Mouse (Mus musculus) cerebellum, adult 2 months (tissue): Measurements from ENCODE around the gene Nsf. TPM values are rescaled to one million over a fixed set of nuclear protein-coding genes. Genes with fewer than 3 reads are reported as not detected.
A peak's percentile ranks its signal among the peaks of the same experiment; 100 is the strongest.

Source experiments
- DNase-seq, 2 experiments: peaks; one replicate each; pipeline ENCODE4 v3.0.0; 2021
- H3K27ac ChIP-seq: fragments of 200-500 bp; 2 replicates; pipeline ENCODE4 v1.5.1; 2012; ENCODE audit warnings: low read length, control low read depth, inconsistent platforms; ENCODE audit not compliant: insufficient read depth
- H3K27me3 ChIP-seq: fragments of 200-500 bp; 2 replicates; pipeline ENCODE4 v1.6.1; 2012; ENCODE audit warnings: inconsistent platforms, mild to moderate bottlenecking, low read length, moderate library complexity; ENCODE audit not compliant: control insufficient read depth, insufficient read depth
- H3K4me1 ChIP-seq: fragments of 200-500 bp; 2 replicates; pipeline ENCODE4 v1.6.1; 2011; ENCODE audit warnings: low read length; ENCODE audit not compliant: control insufficient read depth, insufficient read depth
- H3K4me3 ChIP-seq: fragments of 200-500 bp; replicated peaks from 2 replicates; pipeline ENCODE3; 2011; ENCODE audit warnings: mild to moderate bottlenecking, low read depth, low read length, control low read depth; ENCODE audit not compliant: insufficient read depth
- CTCF ChIP-seq: fragments of 200-500 bp; IDR thresholded peaks from 2 replicates; pipeline ENCODE4 v1.5.1; 2011; ENCODE audit warnings: low read depth, mild to moderate bottlenecking, control low read depth, low read length, moderate library complexity, borderline replicate concordance; ENCODE audit not compliant: insufficient read depth
- POLR2A ChIP-seq: fragments of 200-500 bp; IDR thresholded peaks from 2 replicates; pipeline ENCODE4 v1.6.1; 2011; ENCODE audit warnings: low read length, control low read depth, borderline replicate concordance; ENCODE audit not compliant: insufficient read depth
- WGBS: fragments of 180-500 bp; shearing (Covaris S2); methylation state at CpG from one replicate; pipeline ENCODE4 v1.1.7; 2018; 5-methylcytosine and 5-hydroxymethylcytosine counted together
- polyA plus RNA-seq: library from polyadenylated mRNA; depleted of rRNA; stranded (reverse); fragments of >200 nt; gene quantifications from 2 replicates; pipeline ENCODE4 v1.2.3, GENCODE M21; 2012

Nsf gene
- polyA plus RNA-seq, 1 experiment: 511 TPM

DNA sequence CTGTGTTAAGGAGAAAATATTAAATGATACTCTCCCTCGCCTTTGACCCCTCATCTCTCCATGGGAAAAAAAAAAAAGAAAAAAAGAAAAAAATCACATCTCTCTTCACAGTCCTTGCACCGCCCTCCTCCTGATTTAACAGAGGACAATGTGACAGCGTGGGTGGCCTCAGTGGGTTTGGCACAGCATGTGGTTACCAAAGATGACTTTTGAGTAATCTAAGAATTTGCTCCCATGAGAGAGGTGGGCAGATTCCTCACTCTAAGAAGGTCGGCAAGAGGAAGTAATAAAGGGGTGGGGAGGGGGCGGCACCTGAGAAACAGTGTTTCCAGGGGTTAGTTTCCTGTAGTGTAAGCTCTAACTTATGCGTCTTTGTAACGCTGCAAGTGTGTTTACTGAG lies 37.0 kb downstream of the Nsf start:
- H3K27me3 ChIP-seq: no peaks in the 10 kb centered on the region
- no peak overlapping the region for H3K27ac ChIP-seq
- H3K4me3 ChIP-seq: no peak overlapping the region
- H3K4me1 ChIP-seq: no peaks in the 10 kb centered on the region
- 73% methylated on average over 7 of the region's 7 CpGs for WGBS
- TF ChIP-seq CTCF (no peak), POLR2A (no peak)
- no peak for DNase-seq

DNA sequence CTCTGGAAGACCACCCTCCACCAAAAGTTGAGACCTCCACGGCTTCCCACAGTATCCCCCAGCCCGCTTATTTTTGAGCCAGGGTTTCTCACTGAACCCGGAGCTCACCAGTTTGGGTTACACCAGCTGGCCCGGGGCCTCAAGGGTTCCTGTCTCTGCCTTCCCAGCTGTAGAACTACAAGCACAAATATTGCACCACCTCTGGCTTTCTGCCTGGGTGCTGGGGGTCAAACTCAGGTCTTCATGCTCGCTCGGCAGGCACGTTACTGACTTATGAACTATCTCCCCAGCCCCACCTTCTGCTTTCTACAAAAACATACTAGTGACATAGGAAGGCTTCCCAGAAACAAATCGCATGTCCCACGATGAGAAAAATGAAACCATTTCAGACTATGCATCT lies 38.2 kb downstream of the Nsf start:
- H3K27ac ChIP-seq: no peak overlapping the region
- no peaks in the 10 kb centered on the region for H3K27me3 ChIP-seq
- no peaks in the 10 kb centered on the region for H3K4me1 ChIP-seq
- no peak for TF ChIP-seq POLR2A
- no peak for TF ChIP-seq CTCF
- 89% methylated on average over 9 of the region's 9 CpGs for WGBS
- DNase-seq: no peak
- no peak overlapping the region for H3K4me3 ChIP-seq

DNA sequence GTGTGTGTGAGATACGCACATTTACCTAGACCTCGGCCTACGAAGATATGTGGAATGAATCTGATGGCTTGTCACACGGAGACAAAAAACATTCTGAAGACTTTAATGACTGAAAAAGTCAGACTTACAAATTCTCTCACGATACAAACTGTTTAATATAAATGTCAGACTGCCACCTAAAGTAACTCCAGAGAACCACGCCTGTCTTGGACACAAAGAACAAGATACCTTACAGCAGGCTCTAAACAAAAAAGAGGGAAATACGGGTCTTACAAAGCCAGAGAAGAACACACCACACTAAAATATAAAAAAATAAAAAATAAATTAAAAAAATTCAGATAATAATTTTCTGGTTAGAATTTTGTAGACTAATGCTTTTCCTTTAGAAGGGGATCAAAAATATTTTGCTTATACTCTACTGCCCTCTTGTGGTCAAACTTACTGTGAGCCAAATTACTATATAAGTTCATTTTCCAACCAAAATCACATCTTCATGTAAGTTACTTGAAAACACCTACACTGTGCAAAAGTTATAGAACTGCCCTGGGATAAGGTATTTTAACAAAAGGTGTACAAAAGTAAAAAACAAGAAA lies 42.8 kb downstream of the Nsf start:
- DNase-seq: peak in 1 of 2 experiments; percentile 38
- TF ChIP-seq CTCF: no peak; the same call in 1 of the 2 replicates
- no peak for TF ChIP-seq POLR2A
- Histone ChIP-seq H3K27ac (no peak overlapping the region), H3K27me3 (no peaks in the 10 kb centered on the region; the same call in 1 of the 2 replicates), H3K4me1 (no peaks in the 10 kb centered on the region), H3K4me3 (no peak overlapping the region)
- 55% methylated on average over 7 of the region's 7 CpGs for WGBS

DNA sequence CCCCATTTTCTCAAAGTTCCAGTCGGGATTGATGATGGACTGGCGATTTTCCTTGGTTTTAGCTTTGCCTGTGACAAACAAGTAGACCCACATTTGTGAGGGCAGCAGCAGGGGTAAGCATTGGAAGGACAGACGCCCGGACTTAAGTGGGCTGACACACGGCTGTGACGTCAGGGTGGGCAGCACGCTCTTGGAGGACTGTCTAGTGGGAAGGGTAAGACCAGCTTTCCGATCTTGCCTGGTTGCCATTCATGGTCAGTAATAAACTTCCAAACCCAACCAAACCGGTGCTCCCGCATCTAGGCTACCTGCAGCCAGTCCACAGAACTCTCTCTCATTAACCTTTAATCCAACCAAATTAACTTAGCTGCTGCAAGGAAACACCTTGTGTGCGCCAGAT lies 43.3 kb downstream of the Nsf start:
- Histone ChIP-seq H3K4me1 (no peaks in the 10 kb centered on the region), H3K4me3 (no peak overlapping the region), H3K27me3 (no peaks in the 10 kb centered on the region; the same call in 1 of the 2 replicates), H3K27ac (no peak overlapping the region)
- 91% methylated on average over 11 of the region's 11 CpGs for WGBS
- no peak for TF ChIP-seq CTCF
- TF ChIP-seq POLR2A: no peak
- DNase-seq: no peak

DNA sequence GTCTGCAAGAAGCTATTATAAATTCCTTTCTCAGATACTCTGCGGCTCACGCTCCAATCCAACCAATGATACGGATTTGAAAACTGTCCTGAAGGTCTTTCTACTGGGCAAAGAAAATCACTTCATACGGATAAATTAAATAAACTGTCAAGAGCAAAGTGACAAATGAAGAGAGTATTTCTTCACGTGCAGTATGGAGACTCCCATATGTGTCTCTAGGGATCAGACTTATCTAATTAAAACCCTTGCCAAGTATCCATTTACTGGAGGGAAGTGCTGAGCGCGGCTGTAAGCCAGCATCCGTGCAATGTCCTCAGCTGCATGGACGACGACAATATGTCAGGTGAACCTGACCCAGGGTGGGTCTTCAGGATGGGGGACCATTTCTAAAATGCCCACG lies 44.0 kb downstream of the Nsf start:
- H3K27me3 ChIP-seq: no peaks in the 10 kb centered on the region; the same call in 1 of the 2 replicates
- WGBS: 68% methylated on average over 11 of the region's 11 CpGs
- no peak overlapping the region for H3K4me3 ChIP-seq
- TF ChIP-seq CTCF (no peak), POLR2A (no peak)
- no peak for DNase-seq
- H3K4me1 ChIP-seq: no peaks in the 10 kb centered on the region
- H3K27ac ChIP-seq: no peak overlapping the region

DNA sequence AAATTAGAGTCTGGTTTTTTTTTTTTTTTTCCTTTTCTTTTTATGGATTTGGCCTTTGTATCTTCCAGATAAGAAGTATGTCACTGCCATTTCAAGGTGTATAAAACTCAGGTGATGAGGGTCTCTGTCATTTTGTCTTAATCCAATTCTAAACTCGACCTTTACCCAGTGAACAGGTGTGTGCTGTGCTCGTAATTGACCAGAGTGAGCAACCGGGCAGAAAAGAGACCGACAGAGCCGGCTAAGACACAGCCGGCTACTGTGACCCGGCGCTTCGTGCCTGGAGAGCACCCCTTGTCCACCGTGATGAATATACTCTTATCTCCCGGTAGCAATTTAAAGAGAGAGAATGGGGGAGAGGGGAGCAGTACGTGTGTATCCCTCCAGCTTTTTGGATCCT lies 44.5 kb downstream of the Nsf start:
- no peak for DNase-seq
- no peak overlapping the region for H3K27ac ChIP-seq
- no peak overlapping the region for H3K4me3 ChIP-seq
- H3K27me3 ChIP-seq: no peaks in the 10 kb centered on the region; the same call in 1 of the 2 replicates
- H3K4me1 ChIP-seq: no peaks in the 10 kb centered on the region
- WGBS: 77% methylated on average over 12 of the region's 12 CpGs
- no peak for TF ChIP-seq POLR2A
- no peak for TF ChIP-seq CTCF

DNA sequence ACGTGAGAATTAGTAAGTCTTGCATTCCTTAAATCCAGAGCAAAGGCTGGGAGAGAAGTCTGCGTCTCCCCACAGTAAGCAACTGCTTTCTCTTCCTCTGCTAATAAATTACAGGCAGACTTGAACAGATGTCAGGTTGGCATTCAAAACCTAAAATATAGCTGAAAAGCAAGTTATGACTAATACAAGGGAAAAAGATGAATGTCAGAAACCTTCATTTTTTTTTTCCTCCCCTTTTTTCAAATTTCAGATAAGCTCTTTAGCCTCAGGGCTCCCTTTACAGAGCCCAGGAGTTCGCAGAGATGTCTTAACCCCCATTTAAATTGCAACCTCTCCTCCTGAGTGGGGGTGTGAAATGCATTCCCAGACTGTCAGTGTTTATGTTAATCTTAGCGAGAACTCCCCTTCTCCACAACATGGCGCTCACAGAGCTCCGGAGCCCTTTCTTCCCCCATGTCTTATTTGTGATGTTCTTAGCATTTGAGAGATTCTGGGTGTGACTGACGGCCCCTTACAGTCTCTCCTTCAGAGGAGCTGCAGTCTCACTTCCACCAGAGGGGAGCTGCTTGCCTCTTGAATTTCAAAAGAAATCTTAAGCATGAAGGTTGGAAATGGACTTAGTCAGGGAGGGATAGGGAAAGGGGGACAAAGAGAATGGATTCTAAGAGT lies 47.7 kb downstream of the Nsf start:
- DNase-seq: no peak

DNA sequence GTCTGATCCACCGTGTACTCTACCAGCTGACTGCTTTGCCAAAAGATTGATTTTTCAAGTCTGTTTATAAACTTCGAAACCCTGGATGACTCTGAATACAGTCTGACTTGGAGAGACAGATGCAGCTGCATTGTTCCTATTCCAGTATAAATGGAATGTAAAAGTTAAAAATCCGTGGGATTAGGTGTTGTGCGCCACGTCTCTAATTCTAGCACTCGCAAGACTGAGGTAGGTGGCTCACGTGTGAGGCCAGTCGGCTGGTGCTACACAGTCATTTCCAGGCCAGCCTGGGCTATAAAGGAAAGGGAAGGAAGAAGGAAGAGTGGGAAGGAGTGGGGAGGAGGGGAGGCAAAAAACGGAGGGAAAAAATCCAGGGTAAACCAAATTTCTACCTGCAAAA lies 48.4 kb downstream of the Nsf start:
- Histone ChIP-seq H3K4me3 (no peak overlapping the region), H3K4me1 (no peaks in the 10 kb centered on the region), H3K27ac (no peak overlapping the region), H3K27me3 (no peaks in the 10 kb centered on the region; the same call in 1 of the 2 replicates)
- no peak for DNase-seq
- no peak for TF ChIP-seq CTCF
- no peak for TF ChIP-seq POLR2A
- 84% methylated on average over 9 of the region's 9 CpGs for WGBS

More for the DNA sequence above, 47.7 kb downstream of the Nsf start:
- 62% methylated on average over 7 of the region's 7 CpGs for WGBS
- H3K4me1 ChIP-seq: no peaks in the 10 kb centered on the region
- no peak overlapping the region for H3K4me3 ChIP-seq
- H3K27me3 ChIP-seq: no peaks in the 10 kb centered on the region; the same call in 1 of the 2 replicates
- no peak overlapping the region for H3K27ac ChIP-seq
- no peak for TF ChIP-seq CTCF
- no peak for TF ChIP-seq POLR2A
